Mouse (Mus musculus) forebrain, embryonic 11.5 days (tissue): ENCODE results near the gene Rrp1b. TPM values are rescaled to one million over a fixed set of nuclear protein-coding genes. Genes with fewer than 3 reads are reported as not detected.
A peak's percentile ranks its signal among the peaks of the same experiment; 100 is the strongest.

Experiments used
- ATAC-seq: fragments of 200-750 bp; cut with Nextera tagmentation; replicated peaks from 2 replicates; pipeline ENCODE4 v1.8.0; 2017; ENCODE audit warnings: moderate TSS enrichment; ENCODE audit not compliant: low FRiP score
- DNase-seq: peaks from one replicate; pipeline ENCODE4 v3.0.0-alpha.2; 2017; ENCODE audit warnings: low spot score
- H3K27ac ChIP-seq: fragments of 300-500 bp; sonication (generic); 2 replicates; pipeline ENCODE4 v1.5.1; 2014; ENCODE audit warnings: low read depth, low read length
- H3K27me3 ChIP-seq: fragments of 300-500 bp; sonication (generic); 2 replicates; pipeline ENCODE4 v1.6.1; 2014; ENCODE audit warnings: mild to moderate bottlenecking, low read length, mixed read lengths; ENCODE audit not compliant: control insufficient read depth, insufficient read depth
- H3K36me3 ChIP-seq: fragments of 300-500 bp; sonication (generic); 2 replicates; pipeline ENCODE4 v1.6.1; 2014; ENCODE audit warnings: mild to moderate bottlenecking, low read length, moderate library complexity, mixed read lengths; ENCODE audit not compliant: control insufficient read depth, insufficient read depth
- H3K4me1 ChIP-seq: fragments of 300-500 bp; sonication (generic); replicated peaks from 2 replicates; pipeline ENCODE4 v1.6.1; 2014; ENCODE audit warnings: low read length, mixed read lengths; ENCODE audit not compliant: control insufficient read depth, insufficient read depth
- H3K4me2 ChIP-seq: fragments of 300-500 bp; sonication (generic); 2 replicates; pipeline ENCODE4 v1.6.1; 2014; ENCODE audit warnings: low read depth, mild to moderate bottlenecking, low read length, moderate library complexity, mixed read lengths; ENCODE audit not compliant: severe bottlenecking
- H3K4me3 ChIP-seq: fragments of 300-500 bp; sonication (generic); 2 replicates; pipeline ENCODE4 v1.5.1; 2014; ENCODE audit warnings: low read depth, low read length
- H3K9ac ChIP-seq: fragments of 300-500 bp; sonication (generic); 2 replicates; pipeline ENCODE4 v1.6.1; 2014; ENCODE audit warnings: low read length
- H3K9me3 ChIP-seq: fragments of 300-500 bp; sonication (generic); 2 replicates; pipeline ENCODE4 v1.6.1; 2016; ENCODE audit warnings: low read length, mixed read lengths; ENCODE audit not compliant: control insufficient read depth
- WGBS: fragments of 180-500 bp; shearing (Covaris S2); extraction: QIAGEN DNeasy Blood & Tissue Kit; methylation state at CpG from one replicate; pipeline ENCODE4 v1.1.7; 2014; 5-methylcytosine and 5-hydroxymethylcytosine counted together
- polyA plus RNA-seq: library from polyadenylated mRNA; unstranded; fragments of >200 nt; fragmentation: Nextera tagmentation; extraction: Ambion mirVana; gene quantifications from 2 replicates; pipeline ENCODE4 v1.2.1, GENCODE M21; 2014

Gene Rrp1b
- polyA plus RNA-seq, result 67.7 and 70.7 TPM in 2 replicates

DNA sequence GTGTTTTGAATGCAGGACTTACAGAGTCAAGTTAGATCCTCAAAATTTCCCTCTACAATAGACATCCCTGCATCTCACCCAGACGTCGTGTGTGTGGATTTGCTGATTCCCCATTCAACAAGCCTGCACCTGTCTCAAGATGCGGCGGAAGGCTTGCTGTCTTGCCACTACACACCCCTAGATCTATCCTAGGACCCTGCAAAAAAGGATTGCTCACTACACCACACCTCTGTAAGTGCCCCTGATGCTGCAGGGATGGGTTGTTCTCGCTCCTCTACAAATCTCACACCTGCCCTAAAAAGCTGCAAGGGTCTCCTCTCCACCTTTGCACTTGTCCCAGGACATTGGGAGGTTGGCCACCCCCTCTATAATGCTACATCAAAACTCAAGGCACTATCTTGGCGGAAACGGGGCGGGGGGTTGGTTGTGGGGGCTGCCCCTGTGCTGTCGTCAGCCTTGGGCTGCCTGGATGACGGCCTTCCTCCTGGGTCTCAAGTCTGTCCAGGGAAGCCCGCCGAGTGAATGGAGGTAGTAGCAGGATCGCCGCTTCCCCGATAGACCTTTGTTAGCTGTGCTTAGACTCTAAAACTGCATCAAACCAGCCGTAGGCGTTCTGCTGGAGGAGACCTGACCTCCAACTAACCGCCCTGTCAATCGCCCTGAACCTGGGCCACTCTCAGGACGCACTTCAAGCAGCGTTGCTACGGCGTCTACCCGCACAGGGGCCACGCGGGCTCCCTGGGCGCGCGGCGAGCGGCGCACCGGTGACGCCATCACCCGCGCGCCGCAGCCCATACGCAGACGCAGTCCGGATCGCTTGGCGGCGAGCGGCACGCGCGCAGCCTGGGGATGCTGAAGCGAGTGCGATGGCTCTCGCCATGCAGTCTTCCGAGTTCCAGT is at the start of gene Rrp1b, which contains the start of gene Hsf2bp:
Rrp1b (plus strand) TSS at position 492 of the 900 bp plus-strand sequence.
Hsf2bp (minus strand) TSS at position 741 of the 900 bp plus-strand sequence.
- no peaks in the 10 kb centered on the region; the same call in 1 of the 2 replicates for H3K4me1 ChIP-seq
- H3K9me3 ChIP-seq, result no peaks in the 10 kb centered on the region
- DNase-seq (peak; percentile 91), ATAC-seq (peak; percentile 94)
- peak within 1 kb of the TSS; percentile 26 for H3K27ac ChIP-seq
- peak within 1 kb of the TSS; percentile 72 for H3K9ac ChIP-seq
- no peaks in the 10 kb centered on the region for H3K36me3 ChIP-seq
- peak within 1 kb of the TSS; percentile 63 for H3K4me3 ChIP-seq
- WGBS, result 6% methylated on average over 52 of the region's 52 CpGs
- no peaks in the 10 kb centered on the region for H3K27me3 ChIP-seq
- H3K4me2 ChIP-seq, result peak within 1 kb of the TSS; percentile 92

DNA sequence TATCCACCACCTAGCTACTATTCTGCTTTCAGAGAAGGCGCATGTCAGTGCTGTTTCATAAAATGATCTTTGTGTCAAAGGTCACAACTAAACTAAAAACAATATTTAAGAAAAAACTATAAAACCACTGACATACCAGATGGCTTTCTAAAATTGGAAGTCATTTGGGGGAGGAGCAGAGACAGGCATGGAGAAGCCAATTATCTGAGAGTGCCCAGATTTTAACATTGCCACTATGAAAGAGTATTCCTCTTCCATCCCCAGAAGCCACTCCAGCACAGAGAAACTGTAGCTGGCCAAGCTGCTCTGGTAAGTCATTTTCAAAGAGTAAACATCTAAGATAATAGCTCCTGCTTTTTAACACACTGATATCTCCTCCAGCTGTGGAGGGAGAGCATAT is 49.0 kb upstream of the Rrp1b start:
- H3K27ac ChIP-seq, result no peak overlapping the region
- no peak overlapping the region for H3K4me3 ChIP-seq
- no peaks in the 10 kb centered on the region for H3K36me3 ChIP-seq
- WGBS, result 89% methylated on average over 1 of the region's 1 CpGs
- H3K4me1 ChIP-seq, result no peaks in the 10 kb centered on the region
- no peaks in the 10 kb centered on the region for H3K9me3 ChIP-seq
- ATAC-seq, result no peak
- H3K9ac ChIP-seq, result no peak overlapping the region
- no peak overlapping the region for H3K4me2 ChIP-seq
- no peak for DNase-seq
- no peaks in the 10 kb centered on the region for H3K27me3 ChIP-seq

- ATAC-seq, result no peak
- WGBS, result 89% methylated on average over 2 of the region's 2 CpGs
- no peak overlapping the region for H3K4me2 ChIP-seq
- H3K9me3 ChIP-seq, result no peaks in the 10 kb centered on the region
- DNase-seq, result no peak
- H3K36me3 ChIP-seq, result no peaks in the 10 kb centered on the region
- H3K4me1 ChIP-seq, result no peaks in the 10 kb centered on the region
- no peak overlapping the region for H3K9ac ChIP-seq
- H3K27ac ChIP-seq, result no peak overlapping the region
- no peak overlapping the region for H3K4me3 ChIP-seq
- no peaks in the 10 kb centered on the region for H3K27me3 ChIP-seq
Observed at GRCm38 (mm10) chr17:31989035-31989434, 46.9 kb upstream of the Rrp1b start.

DNA sequence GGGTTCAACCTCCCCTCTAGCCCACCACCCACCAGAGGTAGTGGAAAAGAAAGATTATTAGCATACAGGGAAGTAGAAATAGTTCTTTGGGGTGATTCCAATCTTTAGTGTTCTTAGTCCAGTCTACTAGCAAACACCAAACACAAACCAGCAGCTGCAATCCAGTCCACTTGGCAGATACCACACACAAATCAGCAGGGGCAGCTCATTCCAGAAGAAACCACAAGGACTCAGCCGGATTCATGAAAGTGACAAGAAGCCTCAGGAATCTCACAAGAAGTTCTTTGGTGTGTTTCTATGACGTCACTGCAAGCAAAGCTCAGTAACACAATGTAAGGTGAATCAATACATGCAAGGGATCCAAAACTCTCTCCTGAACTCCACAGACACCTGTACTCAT is 43.9 kb upstream of the Rrp1b start:
- H3K4me1 ChIP-seq, result no peaks in the 10 kb centered on the region
- 79% methylated on average over 2 of the region's 2 CpGs for WGBS
- no peak overlapping the region for H3K4me3 ChIP-seq
- no peak overlapping the region for H3K4me2 ChIP-seq
- ATAC-seq, result no peak
- DNase-seq, result no peak
- no peaks in the 10 kb centered on the region for H3K27me3 ChIP-seq
- no peak overlapping the region for H3K27ac ChIP-seq
- no peaks in the 10 kb centered on the region for H3K36me3 ChIP-seq
- no peaks in the 10 kb centered on the region for H3K9me3 ChIP-seq
- H3K9ac ChIP-seq, result no peak overlapping the region

DNA sequence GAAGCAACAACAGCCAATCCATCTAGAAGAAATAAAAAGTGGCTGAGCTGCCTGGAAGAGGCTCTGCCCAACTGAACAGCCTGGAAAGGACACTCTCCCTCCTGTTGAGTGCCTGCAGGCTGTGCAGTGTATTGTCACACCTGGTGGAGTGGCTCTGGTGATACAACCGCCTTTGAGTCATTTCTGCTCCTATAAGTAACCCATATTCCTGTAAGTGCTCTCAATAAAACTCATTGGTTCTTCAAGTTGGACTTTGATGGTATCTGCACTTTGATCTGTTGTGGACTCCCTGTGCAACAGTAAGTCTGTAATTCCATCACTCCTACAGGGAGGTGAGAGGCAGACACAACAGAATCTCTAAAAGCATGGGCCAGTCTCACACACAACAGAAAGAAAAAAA is 42.5 kb upstream of the Rrp1b start:
- H3K9ac ChIP-seq, result no peak overlapping the region
- H3K9me3 ChIP-seq, result no peaks in the 10 kb centered on the region
- no peaks in the 10 kb centered on the region for H3K36me3 ChIP-seq
- no peak overlapping the region for H3K27ac ChIP-seq
- H3K27me3 ChIP-seq, result no peaks in the 10 kb centered on the region
- DNase-seq (no peak), ATAC-seq (no peak)
- no peak overlapping the region for H3K4me3 ChIP-seq
- no peak overlapping the region for H3K4me2 ChIP-seq
- WGBS, result 87% methylated on average over 1 of the region's 1 CpGs
- no peaks in the 10 kb centered on the region for H3K4me1 ChIP-seq

DNA sequence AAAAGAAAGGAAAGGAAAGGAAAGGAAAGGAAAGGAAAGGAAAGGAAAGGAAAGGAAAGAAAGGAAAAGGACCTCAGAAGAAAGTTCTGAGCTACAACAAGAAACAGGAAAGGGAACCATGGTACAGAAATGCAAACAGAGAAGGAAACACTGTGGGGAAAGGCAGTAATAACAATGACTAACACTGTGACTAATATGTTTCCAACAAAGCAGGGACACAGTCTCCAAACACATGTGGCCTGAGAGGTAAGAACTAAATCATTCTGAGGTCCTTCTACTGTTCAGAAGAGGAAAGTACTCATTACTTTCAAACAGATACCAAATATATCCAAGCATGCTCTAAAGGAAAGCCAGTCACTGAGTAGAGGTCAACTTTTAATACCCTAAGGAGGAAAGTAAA is 41.8 kb upstream of the Rrp1b start:
- DNase-seq (no peak), ATAC-seq (no peak)
- no peaks in the 10 kb centered on the region for H3K36me3 ChIP-seq
- H3K9me3 ChIP-seq, result no peaks in the 10 kb centered on the region
- no peak overlapping the region for H3K27ac ChIP-seq
- no peak overlapping the region for H3K4me2 ChIP-seq
- H3K4me3 ChIP-seq, result no peak overlapping the region
- H3K9ac ChIP-seq, result no peak overlapping the region
- no peaks in the 10 kb centered on the region for H3K27me3 ChIP-seq
- H3K4me1 ChIP-seq, result no peaks in the 10 kb centered on the region

GRCm38 (mm10) chr17:31995784-31996183 is 40.1 kb upstream of the Rrp1b start:
- Histone ChIP-seq H3K27me3 (no peaks in the 10 kb centered on the region), H3K27ac (no peak overlapping the region), H3K4me3 (no peak overlapping the region), H3K9me3 (no peaks in the 10 kb centered on the region), H3K9ac (no peak overlapping the region), H3K4me1 (no peaks in the 10 kb centered on the region), H3K36me3 (no peaks in the 10 kb centered on the region), H3K4me2 (no peak overlapping the region)
- WGBS, result 82% methylated on average over 2 of the region's 2 CpGs
- no peak for DNase-seq
- no peak for ATAC-seq

- H3K4me3 ChIP-seq, result no peak overlapping the region
- no peak overlapping the region for H3K4me2 ChIP-seq
- no peaks in the 10 kb centered on the region for H3K4me1 ChIP-seq
- DNase-seq, result no peak
- H3K9me3 ChIP-seq, result no peaks in the 10 kb centered on the region
- H3K27ac ChIP-seq, result no peak overlapping the region
- 78% methylated on average over 4 of the region's 4 CpGs for WGBS
- no peaks in the 10 kb centered on the region for H3K27me3 ChIP-seq
- H3K36me3 ChIP-seq, result no peaks in the 10 kb centered on the region
- ATAC-seq, result no peak
- no peak overlapping the region for H3K9ac ChIP-seq
Observed at GRCm38 (mm10) chr17:31996331-31996730, 39.6 kb upstream of the Rrp1b start.

GRCm38 (mm10) chr17:31998351-31998750 is 37.5 kb upstream of the Rrp1b start:
- DNase-seq (no peak), ATAC-seq (no peak)
- no peaks in the 10 kb centered on the region for H3K4me1 ChIP-seq
- WGBS, result 100% methylated on average over 1 of the region's 1 CpGs
- no peaks in the 10 kb centered on the region for H3K27me3 ChIP-seq
- no peak overlapping the region for H3K27ac ChIP-seq
- no peak overlapping the region for H3K9ac ChIP-seq
- no peaks in the 10 kb centered on the region for H3K9me3 ChIP-seq
- no peak overlapping the region for H3K4me2 ChIP-seq
- no peaks in the 10 kb centered on the region for H3K36me3 ChIP-seq
- H3K4me3 ChIP-seq, result no peak overlapping the region
